Mouse (Mus musculus): ENCODE measurements around the gene Irgm2.
"Not testable (repeated sequence)": the region's sequence is repeated elsewhere in the genome, so short reads cannot be mapped to it uniquely, and the experiment has no call there.

Gene Irgm2

DNA sequence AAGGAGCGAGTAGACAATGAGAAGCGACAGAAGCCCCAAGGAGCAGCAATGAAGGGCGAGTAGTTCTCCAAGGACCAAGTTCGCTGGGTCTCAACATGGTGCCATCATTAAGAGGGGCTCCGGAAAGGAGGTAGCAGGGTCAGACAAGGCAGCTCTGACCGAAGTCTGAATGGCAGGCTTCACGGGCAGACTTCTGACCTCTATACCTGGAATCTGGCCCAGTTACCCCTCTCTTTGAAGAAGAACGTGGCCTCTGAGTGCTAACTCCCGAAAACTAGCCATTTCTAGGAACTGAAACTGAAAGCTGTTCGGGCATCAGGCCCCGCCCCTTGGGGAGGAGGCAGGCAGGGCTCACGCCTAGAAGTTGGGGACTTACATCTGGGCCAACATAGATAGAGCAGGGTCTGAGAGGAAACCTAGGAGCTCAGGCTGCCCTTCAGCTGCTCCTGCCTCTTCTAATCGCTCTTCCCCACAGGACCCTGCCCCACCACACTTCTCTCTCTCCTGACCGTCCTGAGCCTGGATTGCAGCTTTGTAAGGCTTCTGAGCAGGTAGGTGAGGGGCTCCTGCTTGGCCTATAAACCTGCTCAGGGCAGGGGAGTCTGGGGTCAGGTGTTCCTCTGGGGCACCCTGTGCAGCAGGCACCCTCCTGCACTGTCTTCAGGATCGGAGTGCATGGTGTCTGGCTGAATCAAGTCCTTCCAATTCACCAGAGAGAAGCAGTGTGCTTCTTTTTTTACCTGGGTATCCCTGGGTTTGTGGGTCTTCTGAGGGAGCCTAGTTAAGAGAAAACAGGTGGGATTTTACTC, at the start of gene Irgm2, which contains the start of gene Igtp:
Irgm2 (plus strand) TSS at position 390 of the 809 bp plus-strand sequence.
Igtp (plus strand) TSS at position 328 of the 809 bp plus-strand sequence.
- peak; percentile 87 for DNase-seq

DNA sequence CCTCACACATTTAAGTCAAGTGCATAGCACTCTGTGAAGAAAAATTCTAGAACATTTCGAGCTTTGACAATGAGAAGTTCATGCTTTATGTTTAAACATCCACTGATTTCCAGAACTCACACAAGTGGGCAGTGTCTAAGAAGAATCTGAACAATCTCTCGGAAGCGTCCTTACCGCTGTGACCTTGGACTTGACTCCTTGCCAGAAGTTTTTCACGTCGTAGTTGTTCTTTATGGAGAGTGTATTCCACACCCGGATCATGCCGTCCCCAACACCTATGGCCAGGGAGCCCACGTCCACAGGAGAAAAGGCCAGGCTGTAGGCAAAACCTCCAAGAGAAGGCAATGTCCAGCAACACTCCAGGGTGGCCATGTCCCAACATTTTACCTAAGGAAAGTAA, 44.0 kb upstream of the Irgm2 start:
- no peak for DNase-seq

- DNase-seq, result no peak
Measured at GRCm38 (mm10) chr11:58156871-58157270, 42.5 kb upstream of the Irgm2 start.

- DNase-seq, result no peak
Measured at GRCm38 (mm10) chr11:58165072-58165471, 34.3 kb upstream of the Irgm2 start.

GRCm38 (mm10) chr11:58167822-58168166, 31.6 kb upstream of the Irgm2 start:
- no peak for DNase-seq

DNA sequence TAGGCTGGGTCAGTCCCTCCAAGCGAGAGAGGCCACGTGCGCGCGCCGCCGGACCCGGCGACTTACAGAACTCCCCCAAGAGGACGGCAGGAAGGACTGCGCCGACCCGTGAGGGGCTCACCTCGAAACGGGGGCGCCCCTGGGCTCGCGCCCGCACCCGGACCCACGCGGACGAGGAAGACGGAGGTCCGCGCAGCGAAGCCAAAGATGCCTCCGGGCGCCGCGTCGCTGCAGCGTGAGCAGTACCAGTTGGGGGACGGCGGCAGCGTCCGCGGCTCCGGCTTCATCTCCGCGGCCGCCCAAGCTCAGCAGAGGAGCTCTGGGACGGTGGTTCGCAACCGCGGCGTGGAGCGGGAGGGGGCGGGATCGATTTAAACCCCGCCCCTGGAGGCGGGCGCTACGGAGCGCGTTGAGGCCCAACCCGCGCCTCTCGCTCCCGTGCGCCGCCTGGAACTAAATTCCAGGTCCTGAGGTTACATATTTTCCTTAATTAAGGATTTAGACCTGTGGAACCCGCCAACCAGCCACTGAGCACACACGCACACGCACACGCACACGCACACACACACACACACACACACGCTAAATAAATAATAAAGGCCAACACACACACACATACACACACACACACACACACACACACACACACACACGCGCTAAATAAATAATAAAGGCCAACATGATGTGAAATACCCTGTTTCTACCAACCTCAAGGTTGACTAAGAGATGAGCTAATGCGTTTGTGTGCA, 31.1 kb upstream of the Irgm2 start, which contains the start of gene Gemin5:
Gemin5 (minus strand) TSS at position 373 of the 749 bp plus-strand sequence.
- peak; percentile 90 to 91 for DNase-seq

DNA sequence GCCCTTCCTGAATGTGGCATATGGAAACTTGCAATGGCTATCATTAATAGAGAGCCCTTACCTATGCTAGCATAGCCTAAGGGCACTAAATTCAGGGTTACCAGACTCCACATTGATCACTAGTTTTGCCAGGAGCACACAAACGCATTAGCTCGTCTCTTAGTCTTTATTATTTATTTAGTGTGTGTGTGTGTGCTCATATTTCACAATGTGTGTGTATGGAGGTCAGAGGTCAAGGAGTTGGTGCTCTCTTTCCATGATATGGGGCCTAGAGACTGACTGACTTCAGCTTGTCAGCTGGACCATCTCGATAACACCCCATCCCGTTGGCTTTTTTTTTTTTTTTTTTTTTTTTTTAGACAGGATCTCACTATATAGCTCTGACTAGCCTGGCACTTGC, 29.8 kb upstream of the Irgm2 start:
- no peak for DNase-seq

GRCm38 (mm10) chr11:58171459-58172091, 27.8 kb upstream of the Irgm2 start, which contains the start of gene Mrpl22:
Gene Mrpl22 (plus strand): TSS chr11:58171661.
- peak; percentile 96 to 97 for DNase-seq

DNA sequence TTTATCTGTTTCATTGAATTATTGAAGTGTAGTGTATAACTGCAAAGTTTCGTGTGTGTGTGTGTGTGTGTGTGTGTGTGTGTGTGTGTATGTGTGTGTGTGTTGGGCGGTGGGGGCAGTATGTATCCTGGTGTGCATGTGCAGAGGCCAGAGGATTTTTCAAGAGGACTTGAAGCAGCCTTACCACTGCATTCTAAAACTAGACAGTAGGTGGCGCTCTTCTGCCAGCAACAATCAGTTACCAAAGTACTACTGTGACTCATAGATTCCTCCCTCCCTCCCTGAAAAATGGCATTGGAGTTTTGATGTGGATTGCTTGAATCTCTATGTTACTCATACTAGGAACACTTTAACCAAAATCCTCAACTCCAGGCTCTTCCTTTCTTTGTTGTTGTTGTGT, 19.9 kb upstream of the Irgm2 start:
- DNase-seq, result peak; percentile 33 to 81

GRCm38 (mm10) chr11:58179986-58180385, 19.4 kb upstream of the Irgm2 start:
- DNase-seq, result not testable (repeated sequence)

- DNase-seq, result no peak
Measured at GRCm38 (mm10) chr11:58180756-58181155, 18.7 kb upstream of the Irgm2 start.

DNA sequence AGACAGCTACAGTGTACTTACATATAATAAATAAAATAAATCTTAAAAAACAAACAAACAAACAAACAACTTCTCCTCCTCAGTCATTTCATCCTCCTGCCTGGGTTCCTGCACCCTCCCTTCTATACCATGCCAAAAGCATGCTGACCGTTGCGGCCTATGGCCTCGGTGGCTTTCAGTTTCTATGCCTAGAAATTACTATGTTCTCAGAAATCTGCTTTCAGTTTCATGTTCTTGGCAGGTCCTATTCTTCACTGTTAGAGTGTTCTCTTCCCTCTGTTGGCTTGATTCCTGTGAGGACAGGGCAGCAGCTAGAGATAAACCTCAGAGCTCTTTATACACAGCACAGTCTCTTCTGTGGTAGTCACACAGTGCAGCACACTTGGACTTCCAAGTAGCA, 15.8 kb upstream of the Irgm2 start:
- DNase-seq, result no peak

DNA sequence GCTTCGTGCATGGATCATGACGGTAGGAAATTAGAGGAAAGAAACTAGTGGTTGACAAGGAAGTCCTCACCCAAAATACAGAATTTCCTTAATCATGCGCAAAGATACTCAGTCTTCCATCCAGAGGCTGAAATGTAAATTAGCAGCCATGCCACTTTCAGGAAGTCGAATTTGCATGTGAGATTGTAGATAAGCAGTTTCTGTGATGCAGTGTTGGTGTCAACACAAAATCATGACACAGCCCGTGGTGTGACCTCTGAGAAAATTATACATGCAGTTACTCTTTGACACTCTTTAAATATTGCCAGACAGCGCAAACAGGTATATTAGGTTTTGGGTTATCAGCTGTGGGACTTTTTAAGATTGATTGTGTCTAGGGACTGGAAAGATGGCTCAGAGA, 9.7 kb upstream of the Irgm2 start:
- DNase-seq, result no peak

DNA sequence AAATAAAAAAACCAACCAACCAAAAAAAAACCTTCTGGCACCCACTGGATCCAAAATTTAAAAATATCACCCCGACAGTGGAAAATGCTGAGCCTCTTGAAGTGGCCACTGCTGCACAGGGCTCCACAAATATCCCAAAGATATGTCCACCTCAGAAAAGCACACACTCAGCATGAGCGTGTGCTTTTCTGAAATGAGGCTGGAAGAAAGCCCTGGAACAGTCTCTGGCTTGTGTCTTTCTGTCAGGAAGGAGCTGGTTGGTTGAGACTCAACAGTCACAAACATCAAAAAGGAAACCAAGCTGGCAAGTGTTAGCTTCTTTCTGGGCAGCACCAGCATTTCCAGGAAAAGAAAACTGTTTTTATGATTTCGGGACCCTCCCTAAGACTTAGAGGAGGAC, 6.1 kb upstream of the Irgm2 start:
- no peak for DNase-seq

DNA sequence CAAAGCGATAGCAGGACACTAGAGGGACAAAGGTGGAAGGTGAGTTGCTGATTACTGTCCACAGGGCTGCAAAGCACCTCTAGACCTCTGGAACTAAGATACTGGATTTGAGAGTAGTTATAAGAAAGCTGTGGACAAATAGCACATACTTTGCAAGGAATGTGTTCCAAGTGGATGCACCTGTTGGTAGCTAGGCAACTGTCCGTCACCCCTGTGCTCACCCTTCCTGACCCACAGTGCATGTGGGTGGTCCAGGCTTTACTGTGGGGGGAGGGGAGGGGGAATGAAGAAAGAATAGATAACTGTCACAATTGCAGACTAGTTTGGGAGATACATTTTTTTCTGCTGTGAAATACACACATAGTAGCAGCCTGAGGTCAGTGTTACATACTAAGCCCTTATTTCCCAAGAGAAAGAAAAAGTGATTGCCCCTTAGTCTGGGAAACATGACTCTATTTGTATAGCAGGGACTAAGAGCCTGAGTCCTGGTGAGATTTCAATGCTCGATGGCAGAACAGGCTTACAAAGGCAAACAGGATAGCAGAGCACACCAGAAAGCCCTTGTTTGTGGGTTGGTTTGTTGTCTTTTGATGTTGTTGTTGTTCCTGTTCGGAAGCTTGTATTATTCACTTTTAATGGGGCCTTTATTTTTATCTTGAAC, 5.4 kb upstream of the Irgm2 start:
- no peak for DNase-seq

- DNase-seq, result no peak
Measured at GRCm38 (mm10) chr11:58198663-58199062, 755 bp upstream of the Irgm2 start.

- DNase-seq, result no peak
Measured at GRCm38 (mm10) chr11:58200226-58200625, 808 bp downstream of the Irgm2 start.

GRCm38 (mm10) chr11:58201052-58201451, 1.6 kb downstream of the Irgm2 start:
- no peak for DNase-seq

DNA sequence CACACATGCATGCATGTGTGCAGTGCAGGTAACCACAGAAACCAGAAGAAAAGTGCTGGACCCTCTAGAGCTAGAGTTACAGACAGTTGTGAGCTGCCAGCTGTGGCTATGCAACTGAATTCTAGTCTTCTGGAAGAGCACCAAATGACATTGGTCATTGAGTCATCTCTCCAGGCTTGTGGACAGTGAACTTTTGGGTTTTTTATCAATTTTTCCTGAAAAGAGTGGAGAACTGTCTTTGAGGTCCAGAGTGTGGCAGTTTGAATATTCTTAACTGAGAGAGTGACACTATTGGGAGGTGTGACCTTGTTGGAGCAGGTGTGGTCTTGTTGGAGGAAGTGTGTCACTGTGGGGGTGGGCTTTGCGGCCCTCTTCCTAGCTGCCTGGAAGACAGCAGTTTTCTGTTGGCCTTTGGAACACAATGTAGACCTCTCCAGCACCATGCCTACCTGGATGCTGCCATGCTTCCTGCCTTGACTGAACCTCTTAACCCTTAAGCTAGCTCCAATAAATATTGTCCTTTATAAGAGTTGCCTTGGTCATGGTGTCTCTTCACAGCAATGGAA, 11.0 kb downstream of the Irgm2 start:
- DNase-seq, result no peak

- DNase-seq, result no peak
Measured at GRCm38 (mm10) chr11:58211062-58211681, 11.8 kb downstream of the Irgm2 start.

- DNase-seq, result no peak
Measured at GRCm38 (mm10) chr11:58211682-58212067, 12.3 kb downstream of the Irgm2 start.

DNA sequence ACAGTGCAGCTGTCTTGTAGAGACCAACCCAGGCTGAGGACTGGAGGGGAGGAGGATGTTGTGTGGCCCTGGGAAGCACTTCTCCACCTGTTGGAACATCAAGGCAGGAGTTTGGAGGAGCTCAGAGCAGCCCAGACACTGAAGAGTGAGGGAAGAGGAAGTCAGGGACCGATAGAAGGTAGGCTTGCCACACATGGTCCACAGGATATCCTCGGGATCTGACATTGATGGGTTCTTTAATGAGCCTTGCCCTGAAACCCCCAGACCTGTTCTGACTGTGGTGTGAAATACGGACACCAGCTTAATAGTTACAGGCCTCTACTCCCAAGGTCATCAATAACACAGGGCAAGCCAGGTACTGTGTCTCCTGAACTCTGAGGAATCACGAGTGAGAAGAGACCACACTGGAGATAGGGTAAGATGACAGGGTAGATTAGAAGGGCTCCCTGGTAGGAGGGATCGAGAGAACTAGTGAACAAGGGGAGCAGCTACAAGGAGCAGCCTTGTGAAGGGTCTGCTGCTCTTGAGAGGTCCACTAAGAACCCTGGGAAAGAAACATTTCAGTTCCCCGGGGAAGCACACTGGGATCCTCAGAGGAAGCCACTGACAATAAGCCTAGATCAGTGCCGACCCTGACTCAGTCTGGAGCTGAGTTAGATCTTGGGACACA, 14.4 kb downstream of the Irgm2 start:
- no peak for DNase-seq

Data from lung, postnatal 4 days (tissue).